Mouse (Mus musculus) testis, adult 2 months (tissue): ENCODE measurements around the gene Spata18. TPM values are rescaled to one million over a fixed set of nuclear protein-coding genes. Genes with fewer than 3 reads are reported as not detected.

ENCODE experiments used
- H3K27ac ChIP-seq: fragments of 200-500 bp; 2 replicates; pipeline ENCODE4 v1.5.1; 2012; ENCODE audit warnings: low read depth, low read length; ENCODE audit not compliant: control insufficient read depth, insufficient read depth
- H3K27me3 ChIP-seq: fragments of 200-500 bp; 2 replicates; pipeline ENCODE4 v1.6.1; 2012; ENCODE audit warnings: mild to moderate bottlenecking, low read length, moderate library complexity; ENCODE audit not compliant: control insufficient read depth, insufficient read depth
- H3K36me3 ChIP-seq: fragments of 200-500 bp; 2 replicates; pipeline ENCODE4 v1.6.1; 2012; ENCODE audit warnings: mild to moderate bottlenecking, low read length; ENCODE audit not compliant: control insufficient read depth, insufficient read depth
- H3K4me1 ChIP-seq: fragments of 200-500 bp; 2 replicates; pipeline ENCODE4 v1.6.1; 2012; ENCODE audit warnings: low read length; ENCODE audit not compliant: control insufficient read depth, insufficient read depth
- H3K4me3 ChIP-seq: fragments of 200-500 bp; 2 replicates; pipeline ENCODE4 v1.5.1; 2012; ENCODE audit warnings: low read depth, mild to moderate bottlenecking, low read length, moderate library complexity, mixed read lengths; ENCODE audit not compliant: control insufficient read depth
- CTCF ChIP-seq: fragments of 200-500 bp; IDR thresholded peaks from 2 replicates; pipeline ENCODE4 v1.5.1; 2012; ENCODE audit warnings: low read depth, mild to moderate bottlenecking, inconsistent platforms, low read length, moderate library complexity; ENCODE audit not compliant: control insufficient read depth, insufficient read depth, insufficient replicate concordance
- POLR2A ChIP-seq: fragments of 200-500 bp; IDR thresholded peaks from 2 replicates; pipeline ENCODE4 v1.6.1; 2012; ENCODE audit warnings: low read depth, mild to moderate bottlenecking, inconsistent platforms, low read length, moderate library complexity; ENCODE audit not compliant: control insufficient read depth
- polyA plus RNA-seq: library from polyadenylated mRNA; depleted of rRNA; stranded (reverse); fragments of >200 nt; gene quantifications from 2 replicates; pipeline ENCODE4 v1.2.3, GENCODE M21; 2012

Gene Spata18
- polyA plus RNA-seq, 1 experiment = 551 TPM

- Histone ChIP-seq H3K4me3 (no peak overlapping the region), H3K27me3 (no peaks in the 10 kb centered on the region; the same call in 1 of the 2 replicates), H3K4me1 (peaks cover 13% of the 10 kb centered on the region), H3K36me3 (no peaks in the 10 kb centered on the region), H3K27ac (peak overlapping the region; percentile 13; the same call in 1 of the 2 replicates)
- TF ChIP-seq POLR2A = no peak
- TF ChIP-seq CTCF = no peak
These were observed 50.1 kb downstream of the Spata18 start for GRCm38 (mm10) chr5:73701063-73701890.

GRCm38 (mm10) chr5:73701946-73702710, 50.9 kb downstream of the Spata18 start:
- Histone ChIP-seq H3K4me1 (peaks cover 13% of the 10 kb centered on the region), H3K36me3 (no peaks in the 10 kb centered on the region), H3K27me3 (no peaks in the 10 kb centered on the region; the same call in 1 of the 2 replicates), H3K27ac (0 out of 2 replicates have a peak overlapping the region, but pooled peaks have one; percentile 13), H3K4me3 (no peak overlapping the region)
- TF ChIP-seq CTCF (no peak), POLR2A (no peak)

- no peaks in the 10 kb centered on the region for H3K36me3 ChIP-seq
- TF ChIP-seq CTCF (no peak), POLR2A (no peak)
- peaks cover 13% of the 10 kb centered on the region for H3K4me1 ChIP-seq
- H3K27me3 ChIP-seq = no peaks in the 10 kb centered on the region; the same call in 1 of the 2 replicates
- no peak overlapping the region for H3K27ac ChIP-seq
- H3K4me3 ChIP-seq = no peak overlapping the region
These were observed 51.9 kb downstream of the Spata18 start for GRCm38 (mm10) chr5:73703096-73703495.

DNA sequence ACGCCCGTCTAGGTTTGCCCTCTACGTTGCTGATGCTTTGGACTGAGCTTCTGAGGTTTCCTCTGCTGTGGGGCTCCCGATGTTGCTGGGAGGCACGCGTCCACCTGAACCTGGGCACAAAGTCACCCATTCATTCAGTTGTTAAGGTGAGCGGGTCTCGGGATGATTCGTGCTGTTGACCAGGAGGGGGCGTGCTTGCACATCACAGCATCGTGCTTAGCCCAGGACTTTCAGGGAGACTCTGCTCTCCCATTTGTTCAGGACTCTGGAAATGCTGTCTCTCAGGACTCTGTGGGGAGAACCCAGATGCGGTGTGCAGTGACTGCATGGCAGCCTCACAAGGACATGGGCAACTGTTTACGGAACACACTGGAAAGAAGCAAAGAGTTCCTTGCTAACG, 53.1 kb downstream of the Spata18 start:
- no peaks in the 10 kb centered on the region; the same call in 1 of the 2 replicates for H3K27me3 ChIP-seq
- peaks cover 13% of the 10 kb centered on the region for H3K4me1 ChIP-seq
- TF ChIP-seq POLR2A (no peak), CTCF (peak; percentile 83; the same call in 1 of the 2 replicates)
- H3K4me3 ChIP-seq = peak overlapping the region; percentile 44
- no peaks in the 10 kb centered on the region for H3K36me3 ChIP-seq
- H3K27ac ChIP-seq = no peak overlapping the region

- Histone ChIP-seq H3K27me3 (no peaks in the 10 kb centered on the region; the same call in 1 of the 2 replicates), H3K27ac (no peak overlapping the region), H3K36me3 (no peaks in the 10 kb centered on the region), H3K4me1 (peaks cover 13% of the 10 kb centered on the region), H3K4me3 (no peak overlapping the region)
- TF ChIP-seq CTCF = no peak
These were observed 53.6 kb downstream of the Spata18 start for GRCm38 (mm10) chr5:73704757-73705156.

DNA sequence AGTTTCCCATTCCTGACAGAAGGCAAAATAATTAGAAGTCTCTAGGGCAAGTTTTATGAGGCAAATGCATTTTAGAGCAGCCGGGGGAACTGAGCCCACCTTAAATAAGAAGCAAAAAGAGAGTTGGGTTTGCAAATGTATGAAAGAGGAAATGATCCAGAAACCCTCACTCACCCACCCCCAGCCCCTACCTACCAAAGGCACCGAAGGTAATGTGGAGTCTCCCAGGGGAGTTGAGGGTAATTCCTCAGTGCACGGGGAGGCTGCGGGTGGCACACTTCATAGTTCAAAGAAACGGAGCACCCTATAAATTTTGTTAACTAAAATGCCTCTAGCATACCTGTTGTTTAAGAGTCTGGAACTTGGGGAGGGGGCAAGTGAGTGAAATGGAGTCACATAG, 54.1 kb downstream of the Spata18 start:
- Histone ChIP-seq H3K27ac (no peak overlapping the region), H3K27me3 (no peaks in the 10 kb centered on the region; the same call in 1 of the 2 replicates), H3K4me3 (no peak overlapping the region), H3K36me3 (no peaks in the 10 kb centered on the region), H3K4me1 (peaks cover 13% of the 10 kb centered on the region)
- TF ChIP-seq CTCF = no peak
- no peak for TF ChIP-seq POLR2A

DNA sequence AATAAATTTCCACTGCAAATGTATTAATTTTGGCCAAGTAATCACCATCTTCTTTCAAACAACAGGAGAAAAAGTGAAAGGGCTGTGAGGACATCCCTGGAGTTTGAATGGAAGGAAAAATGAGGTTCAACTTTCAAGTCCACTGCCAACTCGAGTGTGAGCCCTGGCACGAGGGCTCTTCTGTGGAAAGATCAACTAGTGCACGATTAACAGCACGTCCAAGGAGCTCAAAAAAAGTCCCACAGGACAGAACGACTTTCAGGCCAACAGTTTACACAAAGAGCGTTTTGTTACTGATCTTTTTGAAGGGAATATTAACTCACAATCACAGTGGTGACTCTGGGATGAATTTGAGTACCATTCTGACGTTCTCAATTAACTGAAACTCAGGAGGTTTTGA, 61.7 kb downstream of the Spata18 start:
- Histone ChIP-seq H3K27me3 (no peaks in the 10 kb centered on the region), H3K4me3 (no peak overlapping the region), H3K4me1 (no peaks in the 10 kb centered on the region), H3K36me3 (no peaks in the 10 kb centered on the region), H3K27ac (no peak overlapping the region)
- TF ChIP-seq CTCF (no peak), POLR2A (no peak)
